Mouse (Mus musculus): Measurements from ENCODE around the gene Kcnh1. TPM values are rescaled to one million over a fixed set of nuclear protein-coding genes. Genes with fewer than 3 reads are reported as not detected.

Gene Kcnh1
- 0.15 TPM for polyA plus RNA-seq (2014; fragmentation: Illumina TruSeq; extraction: RNeasy Lipid Tissue Mini Kit (QIAGEN cat#74804); ENCODE audit: low read depth, low replicate concordance)

GRCm38 (mm10) chr1:192190508-192191321 is at the start of gene Kcnh1:
Kcnh1 (plus strand) TSS chr1:192190774.

Other genes starting within 250 kb of the Kcnh1 start
- gene Rd3, start 213.4 kb upstream of the Kcnh1 start, polyA plus RNA-seq (2014; fragmentation: Illumina TruSeq; extraction: RNeasy Lipid Tissue Mini Kit (QIAGEN cat#74804); ENCODE audit: low read depth, low replicate concordance) = 33.6 TPM
- 0.74 TPM for gene Traf5, start 98.2 kb upstream of the Kcnh1 start, polyA plus RNA-seq (2014; fragmentation: Illumina TruSeq; extraction: RNeasy Lipid Tissue Mini Kit (QIAGEN cat#74804); ENCODE audit: low read depth, low replicate concordance)
- 126 TPM for gene Rcor3, start 52.7 kb upstream of the Kcnh1 start, polyA plus RNA-seq (2014; fragmentation: Illumina TruSeq; extraction: RNeasy Lipid Tissue Mini Kit (QIAGEN cat#74804); ENCODE audit: low read depth, low replicate concordance)

Measured in testis, adult 10 weeks (tissue).